14 mouse cellular contexts compared by ENCODE assay signal in the genomic region with DNA sequence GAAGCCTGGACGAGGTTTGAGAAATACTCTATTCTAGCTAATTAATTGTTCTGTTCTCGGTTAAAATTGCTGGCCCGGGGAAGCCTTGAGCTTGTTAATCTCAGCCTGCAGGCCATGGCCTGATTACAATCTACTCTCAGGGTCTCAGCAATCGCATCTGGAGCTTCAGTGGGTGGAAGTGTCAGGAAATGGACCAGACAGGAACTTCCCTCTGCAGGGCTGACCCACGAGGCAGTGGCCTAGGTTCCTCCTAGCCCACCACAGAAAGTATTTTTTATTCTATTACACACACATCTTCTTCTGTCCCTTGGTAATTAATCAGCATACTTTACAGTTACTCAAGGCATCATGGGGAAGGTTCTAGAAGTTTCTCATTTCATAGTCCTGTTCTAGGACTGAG.
DNase-seq lines count a peak whose midpoint lies in the region; ATAC-seq lines count a peak whose summit lies in the region.
"Had no signal": no experiment of that assay in that cellular context is flagged by ENCODE, and none has a peak within 500 bp of the region (broad histone marks: within the 10 kb centered on the region; RNA-seq: fewer than 3 reads in every experiment).

No protein-coding gene starts in this region.

- ATAC-seq in heart, embryonic 13.5 days (ENCODE audit: extremely low read depth, insufficient number of reproducible peaks, low FRiP score, low TSS enrichment) = no peak
- ATAC-seq: intestine, postnatal 0 days; liver, embryonic 12.5 days had no signal

- H3K9me3 ChIP-seq in heart, embryonic 13.5 days = no peaks in the 10 kb centered on the region
- no peaks in the 10 kb centered on the region for H3K9me3 ChIP-seq in limb, embryonic 10.5 days (replicated peaks)
- H3K9me3 ChIP-seq: forebrain, embryonic 12.5 days; liver, embryonic 12.5 days had no signal

- 43% methylated on average over 5 of the region's 5 CpGs for WGBS in heart, embryonic 13.5 days
- WGBS in limb, embryonic 10.5 days = 36% methylated on average over 5 of the region's 5 CpGs

- no peaks in the 10 kb centered on the region for H3K36me3 ChIP-seq in heart, embryonic 13.5 days
- H3K36me3 ChIP-seq in limb, embryonic 10.5 days = no peaks in the 10 kb centered on the region
- H3K36me3 ChIP-seq: forebrain, embryonic 12.5 days; liver, embryonic 12.5 days had no signal

- H3K4me3 ChIP-seq in heart, embryonic 13.5 days = no peak overlapping the region
- no peak overlapping the region for H3K4me3 ChIP-seq in limb, embryonic 10.5 days
- H3K4me3 ChIP-seq: forebrain, embryonic 12.5 days; liver, embryonic 12.5 days had no signal

- no peaks in the 10 kb centered on the region for H3K27me3 ChIP-seq in heart, embryonic 13.5 days (replicated peaks)
- no peaks in the 10 kb centered on the region for H3K27me3 ChIP-seq in limb, embryonic 10.5 days (ENCODE audit: low read depth, poor library complexity, severe bottlenecking)
- H3K27me3 ChIP-seq: forebrain, embryonic 12.5 days; liver, embryonic 12.5 days had no signal

- H3K9ac ChIP-seq in heart, embryonic 13.5 days = 0 out of 2 replicates have a peak overlapping the region, but pooled peaks have one; percentile 8
- H3K9ac ChIP-seq: forebrain, embryonic 12.5 days; liver, embryonic 12.5 days had no signal

- no peak overlapping the region for H3K27ac ChIP-seq in heart, embryonic 13.5 days (replicated peaks)
- H3K27ac ChIP-seq in limb, embryonic 10.5 days = peak overlapping the region; percentile 50
- H3K27ac ChIP-seq: forebrain, embryonic 12.5 days; liver, embryonic 12.5 days had no signal

- H3K4me2 ChIP-seq in heart, embryonic 13.5 days = no peak overlapping the region
- H3K4me2 ChIP-seq: forebrain, embryonic 12.5 days; liver, embryonic 12.5 days had no signal

- DNase-seq in heart, adult 8-10 months (ENCODE audit: low spot score) = no peak
- peak; percentile 35 for DNase-seq in kidney, postnatal 14 days
- DNase-seq in kidney, adult 11 months = no peak
- DNase-seq in brain, adult 2 months (ENCODE audit: low read depth, low spot score) = peak; percentile 35
- DNase-seq in limb, embryonic 10.5 days (ENCODE audit: low spot score) = no peak
- DNase-seq in ovary, postnatal 10 days (ENCODE audit: low spot score) = no peak
- DNase-seq in adrenal gland, postnatal 36 days = no peak
- DNase-seq: cerebellum, adult 2 months; right cerebral cortex, postnatal 14 days; thymus, postnatal 25 days had no signal

- H3K4me1 ChIP-seq in heart, embryonic 13.5 days = peaks cover 32% of the 10 kb centered on the region
- peaks cover 39% of the 10 kb centered on the region for H3K4me1 ChIP-seq in limb, embryonic 10.5 days

Comparison
In these comparisons a context has a peak if more than half of its experiments do, and no peak if none do; other contexts are left out.
1. DNase-seq: peak in kidney, postnatal 14 days (single experiment) and brain, adult 2 months (single experiment); none in heart, adult 8-10 months (single experiment), kidney, adult 11 months (single experiment), limb, embryonic 10.5 days (single experiment), ovary, postnatal 10 days (single experiment) and adrenal gland, postnatal 36 days (0 of 2).